Comparison of ENCODE assay signal across 19 mouse cellular contexts in the genomic region with DNA sequence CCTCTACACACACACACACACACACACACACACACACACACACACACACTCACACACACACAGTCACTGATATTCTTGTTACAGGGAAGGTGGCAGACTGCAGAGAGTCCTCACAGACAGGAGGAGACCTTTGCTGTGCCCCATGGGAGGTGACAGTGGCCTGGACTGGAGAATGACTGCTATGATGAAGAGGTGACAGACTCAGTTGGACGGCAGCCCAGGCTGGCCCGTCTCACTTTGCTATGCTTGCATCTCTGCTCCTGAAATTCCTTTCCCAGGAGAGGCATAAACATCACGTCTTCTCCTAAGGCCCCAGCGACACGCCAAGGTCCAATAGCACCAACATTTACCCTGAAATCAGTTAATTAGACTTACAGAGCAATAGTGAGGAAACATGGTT. TPM values are rescaled to one million over a fixed set of nuclear protein-coding genes. Genes with fewer than 3 reads are reported as not detected.
DNase-seq lines count a peak whose midpoint lies in the region; TF ChIP-seq lines count a peak whose summit lies in the region.
"Had no signal": no experiment of that assay in that cellular context is flagged by ENCODE, and none has a peak within 500 bp of the region (broad histone marks: within the 10 kb centered on the region; RNA-seq: fewer than 3 reads in every experiment).

No protein-coding gene starts in this region.

- H3K27ac ChIP-seq in gastrocnemius, adult 2 months: no peak overlapping the region
- H3K27ac ChIP-seq: embryonic facial prominence, embryonic 10.5 days; embryonic facial prominence, embryonic 13.5 days; forebrain, embryonic 12.5 days; forebrain, embryonic 15.5 days; hindbrain, embryonic 12.5 days; hindbrain, embryonic 15.5 days had no signal

- TF ChIP-seq CTCF in gastrocnemius, adult 2 months (IDR thresholded peaks at IDR 0.05): no peak

- intact Hi-C loops in gastrocnemius, adult 2 months (cut with DNase I): no loop called here
- intact Hi-C loops in gastrocnemius, postnatal 36 days (cut with DNase I): loop anchor here (10.0 kb wide), 1 partner anchor 1471 kb away; no protein-coding TSS in a partner anchor

- no peak overlapping the region for H3K4me3 ChIP-seq in gastrocnemius, adult 2 months
- H3K4me3 ChIP-seq: embryonic facial prominence, embryonic 10.5 days; embryonic facial prominence, embryonic 13.5 days; erythroblast, embryonic 14.5 days; forebrain, embryonic 12.5 days; forebrain, embryonic 15.5 days; hindbrain, embryonic 12.5 days; hindbrain, embryonic 15.5 days had no signal

- peak; percentile 39 to 45 for DNase-seq in cerebellum, postnatal 10 days
- no peak for DNase-seq in cerebellum, adult 9-10 months
- DNase-seq in gastrocnemius, adult 2 months: peak; percentile 55
- DNase-seq in gastrocnemius, postnatal 36 days: no peak
- DNase-seq in urinary bladder, adult 2 months (ENCODE audit: low spot score): peak; percentile 13
- DNase-seq in urinary bladder, postnatal 14 days (ENCODE audit: low spot score): no peak
- DNase-seq: adrenal gland, postnatal 25 days; cerebellum, adult 2 months; cerebellum, postnatal 36 days; embryo, embryonic 11 days; gastrocnemius, postnatal 10 days; heart, adult 11 months had no signal

RNA-seq across cellular contexts. Expression of gene Gna12, which starts 23.5 kb away (rescaled TPM):
- 10 to 100 TPM; 21.7 to 29.8 TPM for total RNA-seq in gastrocnemius, adult 2 months (2021)
- total RNA-seq in gastrocnemius, postnatal 36 days (2021): 10 to 100 TPM; 23.1 to 26.4 TPM
- 46.5 and 67.5 TPM in 2 replicates for polyA plus RNA-seq in urinary bladder, adult 2 months (2012; rRNA removed)

Comparison
In these comparisons a context has a peak if more than half of its experiments do, and no peak if none do; other contexts are left out.
1. DNase-seq: peak in cerebellum, postnatal 10 days (2 of 2), gastrocnemius, adult 2 months (single experiment) and urinary bladder, adult 2 months (single experiment); none in cerebellum, adult 9-10 months (single experiment), gastrocnemius, postnatal 36 days (0 of 2) and urinary bladder, postnatal 14 days (single experiment).